Mouse (Mus musculus) C2C12 (cell line): ENCODE data around the gene Atp6v0d1.

Experiments used
- CEBPB ChIP-seq: IDR thresholded peaks from one replicate; pipeline ENCODE4 v1.6.1; 2011; ENCODE audit warnings: low read depth, mild to moderate bottlenecking, control low read depth, moderate library complexity
- CTCF ChIP-seq: IDR thresholded peaks from one replicate; pipeline ENCODE4 v1.5.1; 2011; ENCODE audit not compliant: control insufficient read depth, insufficient read depth, insufficient read length
- MAX ChIP-seq: IDR thresholded peaks from one replicate; pipeline ENCODE4 v1.6.1; 2011; ENCODE audit warnings: mild to moderate bottlenecking, control low read depth
- MYOG ChIP-seq: IDR thresholded peaks from one replicate; pipeline ENCODE4 v1.6.1; 2011; ENCODE audit not compliant: control insufficient read depth, insufficient read length; ENCODE audit errors: extremely low read depth

GRCm38 (mm10) chr8:105562863-105563262, 3.0 kb downstream of the Atp6v0d1 start:
- no peak for TF ChIP-seq CTCF
- TF ChIP-seq CEBPB, result no peak
- TF ChIP-seq MYOG, result no peak
- no peak for TF ChIP-seq MAX
